ENCODE assay signal across 8 mouse cellular contexts in the genomic region with DNA sequence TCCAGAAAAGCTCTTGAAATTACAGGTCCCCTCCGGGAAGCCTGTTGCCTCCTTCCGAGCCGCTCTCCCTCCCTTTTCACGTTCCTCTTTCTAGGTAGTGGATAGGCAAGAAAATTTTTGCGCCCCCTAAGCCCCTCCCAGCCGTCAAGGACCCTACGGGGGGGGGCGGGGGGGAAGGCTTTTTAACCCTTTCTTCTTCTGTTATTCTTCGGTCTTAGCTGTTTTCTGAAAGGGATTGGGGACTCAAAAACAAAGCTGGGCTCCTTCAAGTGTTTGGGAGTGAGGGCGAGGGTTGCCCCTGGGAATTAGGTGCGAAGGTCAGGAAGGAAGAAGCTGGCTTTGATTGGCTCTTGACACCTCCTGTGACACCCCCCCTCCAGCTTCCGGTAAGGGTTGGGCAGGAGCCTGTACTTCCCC. TPM values are rescaled to one million over a fixed set of nuclear protein-coding genes. Genes with fewer than 3 reads are reported as not detected.
DNase-seq lines count a peak whose midpoint lies in the region; ATAC-seq and TF ChIP-seq lines count a peak whose summit lies in the region.

No protein-coding gene starts in this region.

- under 1% methylated on average over 12 of the region's 12 CpGs for WGBS in forebrain, embryonic 12.5 days
- WGBS in intestine, embryonic 15.5 days: under 1% methylated on average over 12 of the region's 12 CpGs
- 2% methylated on average over 12 of the region's 12 CpGs for WGBS in lung, adult 2 months
- WGBS in stomach, embryonic 15.5 days: 3% methylated on average over 12 of the region's 12 CpGs

- peak; percentile 52 for DNase-seq in lung, adult 2 months
- DNase-seq in left cerebral cortex, postnatal 25 days (ENCODE audit: low spot score in 2 of 2): no peak
- no peak for DNase-seq in left cerebral cortex, postnatal 4 days

- H3K9ac ChIP-seq in forebrain, embryonic 12.5 days: no peak overlapping the region
- H3K9ac ChIP-seq in intestine, embryonic 15.5 days: peak overlapping the region; percentile 89
- peak overlapping the region; percentile 97 for H3K9ac ChIP-seq in stomach, embryonic 15.5 days

- H3K9me3 ChIP-seq in megakaryocyte, embryonic 14.5 days: no peaks in the 10 kb centered on the region
- H3K9me3 ChIP-seq in forebrain, embryonic 12.5 days: no peaks in the 10 kb centered on the region
- H3K9me3 ChIP-seq in intestine, embryonic 15.5 days: no peaks in the 10 kb centered on the region
- H3K9me3 ChIP-seq in stomach, embryonic 15.5 days: no peaks in the 10 kb centered on the region

- no peak for ATAC-seq in megakaryocyte, adult 5-6 weeks (ENCODE audit: poor library complexity, severe bottlenecking)
- no peak for ATAC-seq in forebrain, embryonic 12.5 days (ENCODE audit: low FRiP score)
- ATAC-seq in intestine, embryonic 15.5 days: no peak
- no peak for ATAC-seq in stomach, embryonic 15.5 days (ENCODE audit: insufficient read depth, low FRiP score, low read depth)

- no peak overlapping the region for H3K27ac ChIP-seq in forebrain, embryonic 12.5 days
- peak overlapping the region; percentile 100 for H3K27ac ChIP-seq in intestine, embryonic 15.5 days
- H3K27ac ChIP-seq in stomach, embryonic 15.5 days: peak overlapping the region; percentile 100

- intact Hi-C loops in left cerebral cortex, postnatal 25 days (cut with DNase I): loop anchor here (2.0 to 10.0 kb wide), 4 partner anchors 212 to 574 kb away; no protein-coding TSS in a partner anchor
- intact Hi-C loops in left cerebral cortex, postnatal 4 days (cut with DNase I): loop anchor here (5.0 to 10.0 kb wide), 2 partner anchors 440 to 542 kb away; a partner anchor contains a TSS

- no peak for TF ChIP-seq CTCF in lung, adult 2 months (IDR thresholded peaks at IDR 0.05; ENCODE audit: insufficient read depth, low read length)

- peaks cover 15% of the 10 kb centered on the region for H3K36me3 ChIP-seq in megakaryocyte, embryonic 14.5 days (replicated peaks; ENCODE audit: low read length)
- H3K36me3 ChIP-seq in forebrain, embryonic 12.5 days (replicated peaks): no peaks in the 10 kb centered on the region
- H3K36me3 ChIP-seq in intestine, embryonic 15.5 days: no peaks in the 10 kb centered on the region
- H3K36me3 ChIP-seq in stomach, embryonic 15.5 days: no peaks in the 10 kb centered on the region; the same call in 1 of the 2 replicates

- TF ChIP-seq POLR2A in lung, adult 2 months (IDR thresholded peaks at IDR 0.05; ENCODE audit: borderline replicate concordance, extremely low read depth, low read depth, low read length): peak; percentile 58; the same call in 1 of the 2 replicates

- H3K4me1 ChIP-seq in megakaryocyte, embryonic 14.5 days: peaks cover 71% of the 10 kb centered on the region
- peaks cover 30% of the 10 kb centered on the region for H3K4me1 ChIP-seq in forebrain, embryonic 12.5 days
- H3K4me1 ChIP-seq in intestine, embryonic 15.5 days (replicated peaks): peaks cover 24% of the 10 kb centered on the region
- H3K4me1 ChIP-seq in lung, adult 2 months (ENCODE audit: control insufficient read depth, insufficient read depth, low read length): peaks cover 19% of the 10 kb centered on the region
- peaks cover 42% of the 10 kb centered on the region for H3K4me1 ChIP-seq in stomach, embryonic 15.5 days

- peak overlapping the region; percentile 98 for H3K4me3 ChIP-seq in megakaryocyte, embryonic 14.5 days (replicated peaks)
- H3K4me3 ChIP-seq in forebrain, embryonic 12.5 days (replicated peaks): peak overlapping the region; percentile 61
- peak overlapping the region; percentile 84 for H3K4me3 ChIP-seq in intestine, embryonic 15.5 days (replicated peaks)
- H3K4me3 ChIP-seq in lung, adult 2 months (replicated peaks; ENCODE audit: extremely low read depth, low read depth, low read length): peak overlapping the region; percentile 59
- peak overlapping the region; percentile 82 for H3K4me3 ChIP-seq in stomach, embryonic 15.5 days (replicated peaks)

- peaks cover 19% of the 10 kb centered on the region for H3K27me3 ChIP-seq in megakaryocyte, embryonic 14.5 days (replicated peaks)
- H3K27me3 ChIP-seq in forebrain, embryonic 12.5 days: peaks cover 68% of the 10 kb centered on the region
- H3K27me3 ChIP-seq in intestine, embryonic 15.5 days (replicated peaks): no peaks in the 10 kb centered on the region
- H3K27me3 ChIP-seq in stomach, embryonic 15.5 days (replicated peaks): no peaks in the 10 kb centered on the region

- peak overlapping the region; percentile 96 for H3K4me2 ChIP-seq in forebrain, embryonic 12.5 days
- H3K4me2 ChIP-seq in intestine, embryonic 15.5 days (replicated peaks): peak overlapping the region; percentile 75
- H3K4me2 ChIP-seq in stomach, embryonic 15.5 days: peak overlapping the region; percentile 69

RNA-seq across cellular contexts. Expression of a gene that starts 1.5 kb away (rescaled TPM):
- polyA plus RNA-seq in megakaryocyte, embryonic 14.5 days (2012; ENCODE audit: insufficient read depth, low replicate concordance): 2.9 and 5.0 TPM in 2 replicates
- 126 and 128 TPM in 2 replicates for total RNA-seq in megakaryocyte, adult 5-6 weeks (2015)
- 66.3 and 84.1 TPM in 2 replicates for total RNA-seq in megakaryocyte, adult 5-6 weeks (2017)
- 0.92 and 0.96 TPM in 2 replicates for polyA plus RNA-seq in forebrain, embryonic 12.5 days (2016; fragmentation: Nextera tagmentation; extraction: Ambion mirVana)
- 7.1 and 7.3 TPM in 2 replicates for polyA plus RNA-seq in intestine, embryonic 15.5 days (2015; fragmentation: Nextera tagmentation; extraction: Ambion mirVana)
- 22.6 and 25.2 TPM in 2 replicates for polyA plus RNA-seq in lung, adult 2 months (2012; rRNA removed)
- 11.4 and 11.5 TPM in 2 replicates for polyA plus RNA-seq in stomach, embryonic 15.5 days (2015; fragmentation: Nextera tagmentation; extraction: Ambion mirVana)
- 10 to 100 TPM; 41.8 to 45.5 TPM for total RNA-seq in left cerebral cortex, postnatal 25 days (2021)
- total RNA-seq in left cerebral cortex, postnatal 4 days (2021): 10 to 100 TPM; 46.3 to 52.0 TPM
